Mouse (Mus musculus) limb, embryonic 11.5 days (tissue): Measurements from ENCODE around the gene Mrpl11. TPM values are rescaled to one million over a fixed set of nuclear protein-coding genes. Genes with fewer than 3 reads are reported as not detected.
"Not testable (repeated sequence)": the region's sequence is repeated elsewhere in the genome, so short reads cannot be mapped to it uniquely, and the experiment has no call there.

Source experiments
- ATAC-seq: fragments of 200-750 bp; cut with Nextera tagmentation; 2 replicates; pipeline ENCODE4 v1.8.0; 2017; ENCODE audit warnings: low read depth; ENCODE audit not compliant: insufficient number of reproducible peaks, low FRiP score, low TSS enrichment
- DNase-seq: peaks from one replicate; pipeline ENCODE4 v3.0.0-alpha.2; 2015; ENCODE audit warnings: low spot score
- H3K27ac ChIP-seq: fragments of 300-500 bp; sonication (generic); replicated peaks from 2 replicates; pipeline ENCODE4 v1.5.1; 2014; ENCODE audit warnings: low read depth, mild to moderate bottlenecking, low read length
- H3K27me3 ChIP-seq: fragments of 300-500 bp; sonication (generic); 2 replicates; pipeline ENCODE4 v1.6.1; 2014; ENCODE audit warnings: mild to moderate bottlenecking, low read length, mixed read lengths; ENCODE audit not compliant: control insufficient read depth, insufficient read depth
- H3K36me3 ChIP-seq: fragments of 300-500 bp; sonication (generic); 2 replicates; pipeline ENCODE4 v1.6.1; 2014; ENCODE audit warnings: mild to moderate bottlenecking, low read length, moderate library complexity, mixed read lengths; ENCODE audit not compliant: control insufficient read depth, insufficient read depth
- H3K4me1 ChIP-seq: fragments of 300-500 bp; sonication (generic); 2 replicates; pipeline ENCODE4 v1.6.1; 2014; ENCODE audit warnings: low read length, mixed read lengths; ENCODE audit not compliant: control insufficient read depth, insufficient read depth
- H3K4me2 ChIP-seq: fragments of 300-500 bp; sonication (generic); 2 replicates; pipeline ENCODE4 v1.6.1; 2014; ENCODE audit warnings: low read depth, mild to moderate bottlenecking, moderate library complexity; ENCODE audit not compliant: severe bottlenecking
- H3K4me3 ChIP-seq: fragments of 300-500 bp; sonication (generic); 2 replicates; pipeline ENCODE4 v1.5.1; 2014; ENCODE audit warnings: low read depth, low read length
- H3K9ac ChIP-seq: fragments of 300-500 bp; sonication (generic); 2 replicates; pipeline ENCODE4 v1.6.1; 2014; ENCODE audit warnings: mild to moderate bottlenecking, low read length
- H3K9me3 ChIP-seq: fragments of 300-500 bp; sonication (generic); 2 replicates; pipeline ENCODE4 v1.6.1; 2016; ENCODE audit warnings: low read length; ENCODE audit not compliant: control insufficient read depth
- WGBS: fragments of 180-500 bp; shearing (Covaris S2); extraction: QIAGEN DNeasy Blood & Tissue Kit; methylation state at CpG from one replicate; pipeline ENCODE4 v1.1.7; 2014; 5-methylcytosine and 5-hydroxymethylcytosine counted together
- polyA plus RNA-seq: library from polyadenylated mRNA; unstranded; fragments of >200 nt; fragmentation: Nextera tagmentation; extraction: Ambion mirVana; gene quantifications from 2 replicates; pipeline ENCODE4 v1.2.1, GENCODE M21; 2014

Mrpl11 gene
- polyA plus RNA-seq, 1 experiment from 2014 or later = 182 TPM

- peaks cover 6% of the 10 kb centered on the region; the same call in 1 of the 2 replicates for H3K4me1 ChIP-seq
- H3K36me3 ChIP-seq = no peaks in the 10 kb centered on the region
- no peaks in the 10 kb centered on the region for H3K9me3 ChIP-seq
- no peak overlapping the region for H3K27ac ChIP-seq
- no peak overlapping the region for H3K9ac ChIP-seq
- H3K27me3 ChIP-seq = 0 out of 2 replicates have a peak, but pooled peaks cover 4% of the 10 kb centered on the region
- ATAC-seq (no peak), DNase-seq (no peak)
- WGBS = 82% methylated on average over 17 of the region's 17 CpGs
- no peak overlapping the region for H3K4me3 ChIP-seq
- no peak overlapping the region for H3K4me2 ChIP-seq
Observed at GRCm38 (mm10) chr19:4937444-4938310, 24.3 kb upstream of the Mrpl11 start.

- peak; percentile 92 for ATAC-seq
- no peak within 1 kb of the TSS for H3K27ac ChIP-seq
Observed at GRCm38 (mm10) chr19:4942551-4943252, 19.2 kb upstream of the Mrpl11 start, which contains the start of gene Peli3. TSS of gene Peli3 (minus strand) at chr19:4943127.

GRCm38 (mm10) chr19:4943253-4943588 lies 18.7 kb upstream of the Mrpl11 start:
- Histone ChIP-seq H3K36me3 (no peaks in the 10 kb centered on the region), H3K4me1 (peaks cover 10% of the 10 kb centered on the region; the same call in 1 of the 2 replicates), H3K9me3 (no peaks in the 10 kb centered on the region), H3K27ac (no peak overlapping the region), H3K4me3 (peak overlapping the region; percentile 67), H3K9ac (no peak overlapping the region), H3K4me2 (peak overlapping the region; percentile 94), H3K27me3 (0 out of 2 replicates have a peak, but pooled peaks cover 4% of the 10 kb centered on the region)
- WGBS = 8% methylated on average over 13 of the region's 13 CpGs
- no peak for ATAC-seq
- DNase-seq = no peak

More at GRCm38 (mm10) chr19:4942551-4943252, 19.2 kb upstream of the Mrpl11 start, which contains the start of gene Peli3:
- peak; percentile 89 for DNase-seq
- WGBS = under 1% methylated on average over 51 of the region's 55 CpGs
- peaks cover 10% of the 10 kb centered on the region; the same call in 1 of the 2 replicates for H3K4me1 ChIP-seq
- H3K9ac ChIP-seq = peak within 1 kb of the TSS; percentile 60
- no peaks in the 10 kb centered on the region for H3K9me3 ChIP-seq
- H3K36me3 ChIP-seq = no peaks in the 10 kb centered on the region
- peak within 1 kb of the TSS; percentile 67 for H3K4me3 ChIP-seq
- 0 out of 2 replicates have a peak, but pooled peaks cover 4% of the 10 kb centered on the region for H3K27me3 ChIP-seq
- peak within 1 kb of the TSS; percentile 94 for H3K4me2 ChIP-seq

- no peak for DNase-seq
- peaks cover 10% of the 10 kb centered on the region; the same call in 1 of the 2 replicates for H3K4me1 ChIP-seq
- ATAC-seq = no peak
- H3K4me2 ChIP-seq = no peak overlapping the region
- WGBS = 48% methylated on average over 6 of the region's 6 CpGs
- H3K9ac ChIP-seq = no peak overlapping the region
- H3K36me3 ChIP-seq = no peaks in the 10 kb centered on the region
- H3K27me3 ChIP-seq = 0 out of 2 replicates have a peak, but pooled peaks cover 4% of the 10 kb centered on the region
- H3K9me3 ChIP-seq = no peaks in the 10 kb centered on the region
- no peak overlapping the region for H3K4me3 ChIP-seq
- no peak overlapping the region for H3K27ac ChIP-seq
Observed at GRCm38 (mm10) chr19:4945540-4945939, 16.4 kb upstream of the Mrpl11 start.

- not testable (repeated sequence) for H3K27me3 ChIP-seq, DNase-seq, H3K4me3 ChIP-seq, H3K4me1 ChIP-seq, H3K36me3 ChIP-seq, H3K27ac ChIP-seq, H3K9ac ChIP-seq, ATAC-seq, H3K4me2 ChIP-seq, H3K9me3 ChIP-seq
- 84% methylated on average over 9 of the region's 9 CpGs for whole genome bisulfite sequencing
Observed at GRCm38 (mm10) chr19:4948641-4949040, 13.3 kb upstream of the Mrpl11 start.

- H3K36me3 ChIP-seq = peaks cover 10% of the 10 kb centered on the region; the same call in 1 of the 2 replicates
- peaks cover 3% of the 10 kb centered on the region; the same call in 1 of the 2 replicates for H3K9me3 ChIP-seq
- no peak for ATAC-seq
- no peak overlapping the region for H3K4me2 ChIP-seq
- no peak for DNase-seq
- no peak overlapping the region for H3K9ac ChIP-seq
- no peaks in the 10 kb centered on the region for H3K27me3 ChIP-seq
- H3K4me1 ChIP-seq = no peaks in the 10 kb centered on the region
- 75% methylated on average over 2 of the region's 2 CpGs for WGBS
- H3K4me3 ChIP-seq = no peak overlapping the region
- H3K27ac ChIP-seq = no peak overlapping the region
Observed at GRCm38 (mm10) chr19:4968236-4968635, 6.3 kb downstream of the Mrpl11 start.

GRCm38 (mm10) chr19:4981767-4982166 lies 19.8 kb downstream of the Mrpl11 start:
- no peak overlapping the region for H3K9ac ChIP-seq
- H3K4me2 ChIP-seq = no peak overlapping the region
- no peak overlapping the region for H3K27ac ChIP-seq
- H3K4me3 ChIP-seq = no peak overlapping the region
- no peaks in the 10 kb centered on the region for H3K36me3 ChIP-seq
- peaks cover 9% of the 10 kb centered on the region; the same call in 1 of the 2 replicates for H3K27me3 ChIP-seq
- DNase-seq (peak; percentile 50), ATAC-seq (no peak)
- H3K9me3 ChIP-seq = no peaks in the 10 kb centered on the region
- no peaks in the 10 kb centered on the region for H3K4me1 ChIP-seq

GRCm38 (mm10) chr19:4989013-4989412 lies 27.1 kb downstream of the Mrpl11 start:
- no peak overlapping the region for H3K27ac ChIP-seq
- no peaks in the 10 kb centered on the region for H3K9me3 ChIP-seq
- H3K9ac ChIP-seq = no peak overlapping the region
- no peaks in the 10 kb centered on the region for H3K36me3 ChIP-seq
- H3K4me3 ChIP-seq = no peak overlapping the region
- no peak overlapping the region for H3K4me2 ChIP-seq
- no peaks in the 10 kb centered on the region for H3K4me1 ChIP-seq
- ATAC-seq (no peak), DNase-seq (peak; percentile 100)
- 4% methylated on average over 13 of the region's 13 CpGs for WGBS
- H3K27me3 ChIP-seq = peaks cover 45% of the 10 kb centered on the region
